Mouse (Mus musculus): ENCODE data around the gene Wwc2. TPM values are rescaled to one million over a fixed set of nuclear protein-coding genes. Genes with fewer than 3 reads are reported as not detected.

Wwc2 gene
- polyA plus RNA-seq, 1 experiment, result 18.6 TPM

DNA sequence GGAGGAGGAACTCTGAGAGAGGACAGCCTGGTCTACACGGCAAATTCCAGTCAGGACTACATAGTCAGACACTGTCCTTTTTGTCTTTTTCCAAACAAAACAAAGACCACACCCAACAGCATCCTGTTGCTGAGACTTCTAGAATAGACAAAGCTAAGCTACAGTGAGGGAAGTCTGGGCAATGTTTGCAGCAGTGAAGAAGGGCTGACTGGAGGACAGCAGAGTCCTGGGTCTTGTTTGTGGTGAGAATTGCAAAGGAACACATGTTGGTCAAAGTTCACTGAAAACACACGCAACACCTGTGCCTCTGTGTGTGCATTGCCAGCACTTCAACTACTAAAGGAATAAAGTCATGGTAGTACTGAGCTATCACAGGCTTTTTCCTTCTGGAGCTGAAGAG is 75.2 kb downstream of the Wwc2 start:
- Histone ChIP-seq H3K36me3 (ENCODE audit: control insufficient read depth, insufficient read depth, low read length) (no peaks in the 10 kb centered on the region), H3K27ac (ENCODE audit: control insufficient read depth, insufficient read depth, low read depth, low read length) (no peak overlapping the region)
- TF ChIP-seq CTCF (IDR thresholded peaks at IDR 0.05; ENCODE audit: control insufficient read depth, insufficient read depth, insufficient replicate concordance, low read depth, low read length) (no peak), POLR2A (IDR thresholded peaks at IDR 0.05; ENCODE audit: control insufficient read depth, low read depth, low read length) (no peak)

DNA sequence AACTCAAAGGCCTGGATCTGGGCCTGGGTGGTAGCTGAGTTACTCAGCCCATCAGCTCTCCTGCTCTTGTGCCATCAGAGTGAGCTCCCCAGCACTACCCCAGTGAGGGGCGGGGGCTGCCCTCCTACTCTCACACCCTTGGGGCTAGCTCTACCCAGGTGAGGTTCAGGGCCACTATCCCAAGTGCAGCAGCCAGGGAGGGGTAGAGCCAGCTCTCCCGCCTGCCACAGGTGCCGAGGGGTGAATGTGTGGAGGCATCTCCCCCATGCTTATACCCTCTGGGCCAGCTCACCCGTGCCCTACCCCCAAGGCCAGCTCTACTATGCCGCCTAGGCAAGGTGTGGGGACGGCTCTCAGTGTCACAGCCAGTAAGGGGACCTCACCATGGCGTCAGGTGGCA is 75.8 kb downstream of the Wwc2 start:
- Histone ChIP-seq H3K4me1 (ENCODE audit: control insufficient read depth, insufficient read depth, low read length) (no peaks in the 10 kb centered on the region), H3K36me3 (ENCODE audit: control insufficient read depth, insufficient read depth, low read length) (no peaks in the 10 kb centered on the region), H3K27ac (ENCODE audit: control insufficient read depth, insufficient read depth, low read depth, low read length) (no peak overlapping the region), H3K4me3 (ENCODE audit: control insufficient read depth, low read depth, low read length) (no peak overlapping the region), H3K27me3 (ENCODE audit: control insufficient read depth, insufficient read depth, low read length) (no peaks in the 10 kb centered on the region)
- TF ChIP-seq CTCF (IDR thresholded peaks at IDR 0.05; ENCODE audit: control insufficient read depth, insufficient read depth, insufficient replicate concordance, low read depth, low read length) (no peak), POLR2A (IDR thresholded peaks at IDR 0.05; ENCODE audit: control insufficient read depth, low read depth, low read length) (no peak)

More for the DNA sequence above, 75.2 kb downstream of the Wwc2 start:
- Histone ChIP-seq H3K4me1 (ENCODE audit: control insufficient read depth, insufficient read depth, low read length) (no peaks in the 10 kb centered on the region), H3K27me3 (ENCODE audit: control insufficient read depth, insufficient read depth, low read length) (no peaks in the 10 kb centered on the region), H3K4me3 (ENCODE audit: control insufficient read depth, low read depth, low read length) (no peak overlapping the region)

DNA sequence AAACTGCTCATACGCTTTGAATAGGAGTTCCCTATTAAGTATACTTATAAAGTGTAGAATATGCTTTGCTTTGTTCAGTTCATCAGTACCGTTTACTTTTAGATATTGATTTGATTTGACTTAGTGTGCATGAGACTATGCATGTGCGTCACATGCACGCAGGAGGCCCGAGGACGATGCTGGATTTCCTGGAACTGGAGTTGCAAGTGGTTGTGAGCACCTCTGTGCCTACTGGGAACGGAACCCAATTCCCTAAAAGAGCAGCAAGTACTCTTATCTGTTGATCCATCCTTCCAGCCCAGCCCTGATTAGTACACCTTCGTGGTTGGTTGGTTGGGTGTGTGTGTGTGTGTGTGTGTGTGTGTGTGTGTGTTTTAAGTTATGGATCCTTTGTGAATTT is 76.6 kb downstream of the Wwc2 start:
- Histone ChIP-seq H3K27ac (ENCODE audit: control insufficient read depth, insufficient read depth, low read depth, low read length) (no peak overlapping the region), H3K27me3 (ENCODE audit: control insufficient read depth, insufficient read depth, low read length) (no peaks in the 10 kb centered on the region), H3K36me3 (ENCODE audit: control insufficient read depth, insufficient read depth, low read length) (no peaks in the 10 kb centered on the region), H3K4me1 (ENCODE audit: control insufficient read depth, insufficient read depth, low read length) (no peaks in the 10 kb centered on the region), H3K4me3 (ENCODE audit: control insufficient read depth, low read depth, low read length) (no peak overlapping the region)
- TF ChIP-seq POLR2A (IDR thresholded peaks at IDR 0.05; ENCODE audit: control insufficient read depth, low read depth, low read length) (no peak), CTCF (IDR thresholded peaks at IDR 0.05; ENCODE audit: control insufficient read depth, insufficient read depth, insufficient replicate concordance, low read depth, low read length) (no peak)

DNA sequence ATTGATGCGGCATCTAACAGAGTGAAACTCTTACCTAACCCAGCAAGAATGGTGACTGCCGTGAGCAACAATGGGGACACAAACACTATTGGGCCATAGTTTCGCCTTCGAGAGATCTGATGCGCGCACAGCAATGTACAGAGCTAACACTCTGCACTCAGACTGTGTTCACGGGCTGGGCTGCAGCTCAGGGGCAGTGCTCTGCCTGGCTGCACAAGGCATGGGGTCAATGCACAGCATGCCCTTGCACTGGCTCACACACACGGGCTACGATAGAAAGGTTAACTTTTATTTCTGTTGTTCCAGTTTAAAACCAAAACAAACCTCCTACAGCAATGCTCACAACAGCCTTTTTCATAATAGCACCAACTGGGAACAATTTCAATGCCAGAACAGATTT is 77.1 kb downstream of the Wwc2 start:
- TF ChIP-seq POLR2A (IDR thresholded peaks at IDR 0.05; ENCODE audit: control insufficient read depth, low read depth, low read length) (no peak), CTCF (IDR thresholded peaks at IDR 0.05; ENCODE audit: control insufficient read depth, insufficient read depth, insufficient replicate concordance, low read depth, low read length) (no peak)
- no peaks in the 10 kb centered on the region for H3K27me3 ChIP-seq (ENCODE audit: control insufficient read depth, insufficient read depth, low read length)
- H3K27ac ChIP-seq (ENCODE audit: control insufficient read depth, insufficient read depth, low read depth, low read length), result no peak overlapping the region
- no peaks in the 10 kb centered on the region for H3K36me3 ChIP-seq (ENCODE audit: control insufficient read depth, insufficient read depth, low read length)
- no peak overlapping the region for H3K4me3 ChIP-seq (ENCODE audit: control insufficient read depth, low read depth, low read length)
- no peaks in the 10 kb centered on the region for H3K4me1 ChIP-seq (ENCODE audit: control insufficient read depth, insufficient read depth, low read length)

DNA sequence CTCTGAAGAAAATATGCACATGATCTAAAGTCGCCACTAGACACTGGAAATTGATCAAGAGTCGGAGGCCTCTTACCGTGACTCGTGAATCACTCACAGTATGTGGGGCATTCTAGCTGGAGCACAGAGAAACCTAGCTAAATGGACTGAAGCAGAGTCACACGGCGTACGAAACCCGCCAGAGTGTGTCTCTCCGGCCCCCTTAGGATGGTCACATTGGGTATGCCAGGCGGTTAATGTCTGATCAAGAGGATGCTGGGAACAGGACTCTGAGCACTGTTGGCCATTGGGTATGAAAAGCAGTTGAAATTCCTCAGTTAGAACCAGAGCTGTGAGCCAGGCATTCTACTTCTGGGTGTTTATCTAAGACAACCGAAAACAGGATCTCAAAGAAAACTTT is 81.0 kb downstream of the Wwc2 start:
- TF ChIP-seq POLR2A (IDR thresholded peaks at IDR 0.05; ENCODE audit: control insufficient read depth, low read depth, low read length) (no peak), CTCF (IDR thresholded peaks at IDR 0.05; ENCODE audit: control insufficient read depth, insufficient read depth, insufficient replicate concordance, low read depth, low read length) (no peak)
- no peak overlapping the region for H3K4me3 ChIP-seq (ENCODE audit: control insufficient read depth, low read depth, low read length)
- H3K36me3 ChIP-seq (ENCODE audit: control insufficient read depth, insufficient read depth, low read length), result no peaks in the 10 kb centered on the region
- H3K27me3 ChIP-seq (ENCODE audit: control insufficient read depth, insufficient read depth, low read length), result no peaks in the 10 kb centered on the region
- no peaks in the 10 kb centered on the region for H3K4me1 ChIP-seq (ENCODE audit: control insufficient read depth, insufficient read depth, low read length)
- H3K27ac ChIP-seq (ENCODE audit: control insufficient read depth, insufficient read depth, low read depth, low read length), result no peak overlapping the region

DNA sequence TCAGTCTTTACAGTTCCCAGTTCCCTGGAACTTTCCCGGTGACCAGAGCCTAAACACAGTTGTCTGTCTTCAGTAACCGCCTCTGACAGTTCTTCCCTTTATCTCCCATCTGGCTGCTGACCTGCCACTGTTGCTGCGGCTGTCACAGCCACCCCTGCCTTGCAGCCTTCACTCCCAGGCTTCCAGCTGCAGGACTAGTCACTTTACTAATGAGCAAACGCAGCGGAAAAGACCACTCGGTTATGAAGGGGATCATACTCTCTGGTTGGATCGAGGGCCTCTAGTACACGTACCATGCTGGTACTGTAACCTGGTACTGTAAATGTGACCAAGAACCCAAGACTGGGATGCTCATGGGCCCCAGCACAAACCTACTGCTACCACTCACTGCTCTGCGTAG is 83.7 kb downstream of the Wwc2 start:
- Histone ChIP-seq H3K27me3 (ENCODE audit: control insufficient read depth, insufficient read depth, low read length) (no peaks in the 10 kb centered on the region), H3K27ac (ENCODE audit: control insufficient read depth, insufficient read depth, low read depth, low read length) (no peak overlapping the region), H3K36me3 (ENCODE audit: control insufficient read depth, insufficient read depth, low read length) (no peaks in the 10 kb centered on the region), H3K4me3 (ENCODE audit: control insufficient read depth, low read depth, low read length) (no peak overlapping the region), H3K4me1 (ENCODE audit: control insufficient read depth, insufficient read depth, low read length) (no peaks in the 10 kb centered on the region)
- TF ChIP-seq CTCF (IDR thresholded peaks at IDR 0.05; ENCODE audit: control insufficient read depth, insufficient read depth, insufficient replicate concordance, low read depth, low read length) (no peak), POLR2A (IDR thresholded peaks at IDR 0.05; ENCODE audit: control insufficient read depth, low read depth, low read length) (no peak)

DNA sequence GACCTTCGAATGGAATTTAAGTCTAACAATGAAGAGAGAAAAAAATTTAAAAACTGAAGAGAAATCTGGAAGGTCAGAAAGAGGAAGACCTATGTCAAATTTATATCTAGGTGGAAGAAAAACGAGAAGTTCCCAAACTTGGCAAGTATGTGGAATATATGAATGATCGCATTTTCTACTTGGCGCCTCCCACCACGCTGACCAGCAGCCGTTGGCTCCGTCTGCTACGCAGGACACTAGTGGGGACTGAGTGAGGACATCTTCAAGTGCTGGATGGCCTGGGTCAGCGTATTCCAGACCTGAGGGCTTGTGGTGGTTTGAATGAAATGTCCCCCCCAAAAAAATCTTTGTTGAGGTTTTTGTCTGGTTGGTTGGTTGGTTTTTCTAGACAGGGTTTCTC is 84.6 kb downstream of the Wwc2 start:
- Histone ChIP-seq H3K27ac (ENCODE audit: control insufficient read depth, insufficient read depth, low read depth, low read length) (no peak overlapping the region), H3K4me3 (ENCODE audit: control insufficient read depth, low read depth, low read length) (no peak overlapping the region), H3K27me3 (ENCODE audit: control insufficient read depth, insufficient read depth, low read length) (no peaks in the 10 kb centered on the region), H3K36me3 (ENCODE audit: control insufficient read depth, insufficient read depth, low read length) (no peaks in the 10 kb centered on the region), H3K4me1 (ENCODE audit: control insufficient read depth, insufficient read depth, low read length) (no peaks in the 10 kb centered on the region)
- no peak for TF ChIP-seq CTCF (IDR thresholded peaks at IDR 0.05; ENCODE audit: control insufficient read depth, insufficient read depth, insufficient replicate concordance, low read depth, low read length)

DNA sequence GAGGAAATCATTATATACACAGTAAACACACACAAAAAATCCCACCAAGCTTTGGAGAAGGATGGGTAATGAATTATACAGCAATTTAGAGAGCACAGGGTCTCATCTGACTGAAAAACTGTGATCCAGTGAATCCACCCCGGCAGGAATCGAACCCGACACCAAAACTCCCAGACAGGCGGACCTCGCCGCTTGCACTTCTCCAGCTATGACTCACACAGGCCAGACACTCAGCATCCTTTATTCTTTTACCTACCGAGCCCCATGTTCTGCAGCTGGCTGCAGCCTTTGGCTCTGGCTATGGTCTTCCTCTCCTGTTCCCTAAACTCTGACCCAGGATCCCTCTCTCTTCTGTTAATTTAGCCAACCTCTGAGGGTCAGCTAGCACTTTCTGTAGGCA is 85.5 kb downstream of the Wwc2 start:
- Histone ChIP-seq H3K36me3 (ENCODE audit: control insufficient read depth, insufficient read depth, low read length) (no peaks in the 10 kb centered on the region; the same call in 1 of the 2 replicates), H3K27ac (ENCODE audit: control insufficient read depth, insufficient read depth, low read depth, low read length) (no peak overlapping the region)
- TF ChIP-seq CTCF (IDR thresholded peaks at IDR 0.05; ENCODE audit: control insufficient read depth, insufficient read depth, insufficient replicate concordance, low read depth, low read length) (no peak), POLR2A (IDR thresholded peaks at IDR 0.05; ENCODE audit: control insufficient read depth, low read depth, low read length) (no peak)

More for the DNA sequence above, 85.5 kb downstream of the Wwc2 start:
- Histone ChIP-seq H3K4me1 (ENCODE audit: control insufficient read depth, insufficient read depth, low read length) (no peaks in the 10 kb centered on the region), H3K27me3 (ENCODE audit: control insufficient read depth, insufficient read depth, low read length) (no peaks in the 10 kb centered on the region), H3K4me3 (ENCODE audit: control insufficient read depth, low read depth, low read length) (no peak overlapping the region)
